Mouse (Mus musculus): Measurements from ENCODE around the gene Pla2g6.

The Pla2g6 gene

DNA sequence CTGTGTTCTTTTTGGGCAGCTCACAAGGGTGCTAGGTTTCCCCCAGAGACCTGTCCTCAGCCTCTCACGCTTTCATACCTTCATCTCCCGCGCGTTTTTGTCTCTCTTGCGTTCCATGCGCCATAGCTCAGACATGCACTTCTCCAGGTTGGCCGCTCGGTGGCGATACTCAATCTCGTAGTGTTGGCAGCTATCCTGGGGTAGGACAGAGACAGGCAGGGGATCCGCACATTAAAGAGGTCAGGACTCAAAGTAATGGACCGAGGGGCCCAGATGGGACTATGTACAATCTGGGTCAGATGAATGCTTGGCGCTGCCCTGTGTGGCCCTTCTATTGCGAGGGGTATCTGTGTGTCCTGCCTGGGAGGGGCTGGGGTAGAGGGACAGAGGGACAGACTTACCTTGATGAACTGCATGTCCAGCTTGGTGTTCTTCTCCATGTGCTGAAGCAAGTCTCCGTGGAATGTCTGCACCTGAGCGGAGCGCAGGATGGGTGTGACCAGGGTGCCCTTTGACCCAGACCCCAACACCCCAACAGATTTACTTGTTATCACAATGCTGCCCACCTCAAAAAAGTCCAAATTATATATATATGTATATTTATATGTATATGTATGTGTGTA lies 57.0 kb downstream of the Pla2g6 start:
- peak; percentile 81 for DNase-seq (ENCODE audit: low spot score)

DNA sequence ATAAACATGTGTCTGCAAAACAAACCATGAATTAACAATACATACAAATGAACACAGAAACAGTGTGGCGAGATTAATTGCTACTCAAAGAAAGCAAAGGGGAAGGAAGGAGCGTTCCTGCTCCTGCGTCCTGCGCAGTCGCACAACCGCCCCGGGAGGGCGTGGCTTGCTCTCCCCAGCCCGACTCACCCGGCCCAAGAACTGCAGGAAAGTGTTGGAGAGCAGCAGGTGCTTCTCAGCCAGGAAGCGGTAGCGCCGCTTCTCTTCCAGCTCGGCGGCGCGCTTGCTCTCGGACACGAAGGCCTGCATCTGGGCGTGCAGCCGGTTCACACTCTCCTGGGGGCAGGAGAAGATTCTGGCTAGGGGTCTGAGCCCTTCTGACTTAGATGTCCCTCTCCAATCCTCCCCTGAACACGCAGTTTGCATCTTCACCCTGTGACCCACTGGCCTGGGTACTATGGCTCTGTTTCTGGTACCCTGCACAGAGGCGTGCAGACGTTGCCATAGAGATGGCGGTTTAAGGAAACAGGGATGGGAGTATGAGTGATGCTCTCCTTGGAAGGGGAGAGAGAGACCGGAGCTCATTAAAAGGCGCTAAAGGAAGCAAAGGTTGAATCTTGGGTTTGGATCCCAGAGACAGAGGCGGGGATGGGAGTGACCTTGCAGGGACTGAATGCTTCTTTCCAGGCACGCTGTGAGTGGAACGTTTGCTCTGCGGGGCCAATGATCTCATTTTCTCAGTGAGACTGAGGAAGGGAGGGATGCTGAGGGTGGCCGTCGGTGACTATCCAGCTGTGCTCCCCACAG lies 57.7 kb downstream of the Pla2g6 start:
- peak; percentile 89 for DNase-seq (ENCODE audit: low spot score)

DNA sequence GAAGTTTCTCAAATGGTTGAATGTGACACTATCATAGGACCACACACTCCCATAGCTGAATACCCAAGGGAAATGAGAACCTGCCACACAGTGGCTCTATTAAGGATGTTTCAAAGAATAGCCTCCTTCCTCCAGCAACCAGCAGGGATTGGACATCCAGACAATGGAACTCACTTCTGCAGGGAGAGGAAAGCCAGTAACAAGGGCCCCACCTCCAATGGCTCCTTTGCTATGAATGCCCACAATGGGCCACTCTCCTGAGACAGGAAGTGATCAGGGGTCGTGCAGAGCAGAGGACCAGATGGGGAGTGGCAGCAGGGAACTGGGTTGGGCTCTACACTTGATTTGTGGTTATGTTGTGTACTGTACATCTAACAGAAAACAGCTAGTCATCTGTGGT lies 59.7 kb downstream of the Pla2g6 start:
- DNase-seq (ENCODE audit: low spot score), result no peak

DNA sequence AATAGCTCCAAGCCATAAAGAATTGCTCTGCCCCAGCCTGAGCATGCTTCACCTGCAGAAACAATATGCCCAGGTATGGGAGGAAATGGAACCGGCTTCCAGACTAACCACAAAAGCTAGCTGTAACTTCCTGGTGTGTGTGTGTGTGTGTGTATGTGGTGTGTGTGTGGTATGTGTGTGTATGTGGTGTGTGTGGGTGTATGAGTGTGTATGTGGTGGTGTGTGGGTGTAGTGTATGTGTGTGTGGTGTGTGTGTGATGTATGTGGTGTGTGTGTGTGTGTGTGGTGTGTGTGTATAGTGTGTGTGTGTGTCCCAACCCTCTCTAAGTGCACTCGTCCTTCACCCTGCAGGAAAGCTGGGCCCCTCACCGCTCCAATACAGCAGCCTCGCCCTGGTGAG lies 62.8 kb downstream of the Pla2g6 start:
- no peak for DNase-seq (ENCODE audit: low spot score)

DNA sequence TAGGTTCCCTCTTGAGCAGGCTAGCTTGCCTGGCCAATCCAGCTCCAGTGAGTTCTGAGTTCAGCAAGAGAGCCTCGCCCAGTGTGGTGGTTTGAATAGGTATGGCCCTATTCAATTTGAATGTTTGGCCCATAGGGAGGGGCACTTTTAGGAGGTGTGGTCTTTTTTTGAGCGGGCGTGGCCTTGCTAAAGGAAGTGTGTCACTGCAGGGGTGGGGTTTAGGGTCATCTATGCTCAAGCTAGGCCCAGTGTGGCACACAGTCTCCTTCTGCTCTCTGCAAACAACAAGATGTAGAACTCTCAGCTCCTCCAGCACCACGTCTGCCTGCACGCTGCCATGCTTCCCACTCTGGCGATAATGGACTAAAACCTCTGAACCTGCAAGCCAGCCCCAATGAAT lies 64.5 kb downstream of the Pla2g6 start:
- no peak for DNase-seq (ENCODE audit: low spot score)

DNA sequence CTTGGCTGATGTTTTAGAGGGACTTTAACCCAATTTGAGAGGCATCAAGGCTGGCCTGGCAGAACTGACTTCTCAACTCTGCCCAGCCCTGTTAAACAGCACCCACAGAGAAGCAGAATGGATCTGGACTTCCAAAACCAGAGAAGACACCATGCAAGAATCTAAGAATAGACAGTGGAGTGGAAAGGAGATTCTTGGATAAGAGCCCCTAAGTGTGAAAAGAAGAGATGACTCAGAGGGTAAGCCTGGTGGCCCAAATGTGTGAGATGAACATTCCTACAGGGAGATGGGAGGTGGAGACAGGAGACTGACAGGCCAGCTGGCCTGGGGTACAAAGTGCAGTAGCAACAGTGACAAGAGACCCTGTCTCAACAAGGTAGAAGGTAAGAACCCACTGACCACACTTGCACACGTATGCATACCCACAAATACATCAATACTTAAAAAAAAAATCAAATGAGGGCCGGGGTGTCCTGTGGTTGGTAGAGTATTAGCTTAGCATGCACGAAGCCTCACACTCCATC lies 65.3 kb downstream of the Pla2g6 start:
- DNase-seq (ENCODE audit: low spot score), result peak; percentile 38

DNA sequence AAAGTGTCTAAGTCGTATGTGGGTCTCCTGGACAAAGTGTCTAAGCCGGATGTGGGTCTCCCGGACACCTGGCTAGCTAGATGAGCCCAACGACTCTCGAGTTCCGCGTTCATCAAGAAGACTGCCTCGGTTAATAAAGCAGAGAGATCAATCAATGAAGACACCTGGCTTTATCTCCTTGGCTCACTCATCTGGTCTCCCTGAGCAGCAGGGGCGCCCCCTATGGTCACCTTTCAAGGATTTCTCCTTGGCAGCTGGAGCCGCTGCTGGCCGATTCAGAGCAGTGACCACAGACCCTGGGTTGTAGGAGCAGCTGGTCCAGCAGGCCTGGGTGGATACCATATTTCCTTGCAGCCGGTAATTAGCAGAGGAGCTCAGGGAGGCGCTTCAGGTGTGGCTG lies 65.8 kb downstream of the Pla2g6 start:
- DNase-seq (ENCODE audit: low spot score), result no peak

DNA sequence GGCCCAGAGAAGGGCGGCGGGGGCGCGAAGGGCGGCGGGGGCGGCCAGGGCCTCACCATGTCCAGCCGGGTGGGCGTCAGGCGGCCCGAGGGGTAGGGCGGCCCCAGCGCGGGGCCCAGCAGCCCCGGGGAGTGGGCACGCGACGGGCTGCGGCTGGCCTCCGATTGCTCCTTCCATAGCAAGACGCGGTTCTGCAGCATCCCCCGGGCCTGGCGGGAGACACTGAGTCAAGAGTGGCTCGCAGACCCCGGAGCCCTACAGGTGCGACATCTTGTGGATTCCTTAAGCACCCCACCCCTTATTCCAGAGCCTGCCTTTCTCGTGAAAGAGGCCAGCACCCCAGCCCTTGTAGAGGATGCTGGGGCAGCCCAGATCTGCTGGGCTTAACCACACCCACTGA lies 66.4 kb downstream of the Pla2g6 start:
- DNase-seq (ENCODE audit: low spot score), result no peak

DNA sequence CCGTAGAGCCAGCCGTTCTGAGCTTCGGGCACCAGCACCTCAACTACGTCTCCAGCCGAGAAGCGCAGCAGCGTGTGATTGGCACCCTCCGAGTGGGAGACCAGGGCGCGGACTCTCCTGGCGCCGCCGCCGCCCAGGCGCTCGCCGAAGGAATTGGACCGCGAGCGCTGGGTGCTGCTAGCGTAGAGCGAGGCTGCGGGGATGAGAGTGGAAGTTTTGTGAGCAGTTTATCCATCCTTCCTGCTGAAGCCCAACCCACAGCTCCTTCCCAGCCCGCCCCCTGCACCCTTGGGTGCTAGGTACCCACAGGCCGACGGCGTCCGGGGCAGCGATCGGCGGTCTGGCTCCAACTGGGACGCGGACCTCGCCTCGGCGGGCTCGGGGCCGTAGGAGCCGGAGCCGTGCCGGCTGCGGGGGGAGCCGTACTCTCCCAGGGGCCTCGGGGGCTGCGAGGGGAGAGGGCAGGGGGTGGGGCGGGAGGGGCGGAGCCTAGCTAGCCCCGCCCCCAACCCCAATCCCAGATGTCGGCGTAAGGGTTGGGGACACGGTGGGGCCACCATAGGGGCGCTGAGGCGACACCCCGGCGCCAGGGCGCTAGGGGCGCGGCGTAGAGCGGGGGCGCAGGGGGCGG lies 67.0 kb downstream of the Pla2g6 start:
- DNase-seq (ENCODE audit: low spot score), result no peak

DNA sequence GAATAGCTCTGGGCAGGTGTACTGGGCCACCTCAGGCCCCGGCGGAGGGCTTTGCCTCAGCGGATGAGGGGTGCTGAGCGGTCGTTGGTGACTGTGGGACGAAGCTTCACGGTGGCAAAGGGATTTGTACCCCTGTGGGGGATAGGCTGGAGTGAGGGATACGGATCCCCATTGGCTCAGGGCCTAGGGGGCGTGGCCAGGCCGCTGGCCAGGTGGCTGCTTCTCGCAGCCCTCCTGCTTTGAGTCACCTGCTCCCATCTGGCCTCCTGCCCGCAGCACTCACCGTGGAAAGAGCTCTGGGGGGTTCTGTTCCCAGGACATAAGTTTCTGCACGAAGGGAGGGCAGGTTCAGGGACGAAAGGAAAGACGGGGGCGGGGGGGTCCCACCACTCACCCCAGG lies 69.7 kb downstream of the Pla2g6 start:
- no peak for DNase-seq (ENCODE audit: low spot score)

DNA sequence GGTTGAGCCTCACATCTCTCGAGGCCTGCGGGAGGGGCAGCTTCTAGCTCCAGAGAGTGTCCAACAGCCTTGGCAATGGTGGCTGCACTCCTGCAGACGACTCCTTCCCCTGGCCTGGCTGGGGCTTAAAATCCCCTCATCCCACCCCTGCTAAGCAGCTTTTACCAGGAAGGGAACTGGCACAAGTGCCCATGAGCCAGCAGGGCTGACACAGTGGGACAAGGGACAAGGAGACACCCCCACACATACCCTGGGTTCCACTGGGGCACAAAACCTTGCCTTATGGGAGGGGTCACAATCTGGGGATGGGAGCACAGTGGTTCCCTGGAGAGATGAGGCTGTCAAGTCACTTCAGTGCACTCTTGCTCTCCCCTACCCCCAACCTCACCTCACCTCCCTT lies 73.5 kb downstream of the Pla2g6 start, which contains the start of gene Slc16a8:
Gene Slc16a8 (minus strand): TSS at position 101 of the 400 bp plus-strand sequence.
- DNase-seq (ENCODE audit: low spot score), result no peak

DNA sequence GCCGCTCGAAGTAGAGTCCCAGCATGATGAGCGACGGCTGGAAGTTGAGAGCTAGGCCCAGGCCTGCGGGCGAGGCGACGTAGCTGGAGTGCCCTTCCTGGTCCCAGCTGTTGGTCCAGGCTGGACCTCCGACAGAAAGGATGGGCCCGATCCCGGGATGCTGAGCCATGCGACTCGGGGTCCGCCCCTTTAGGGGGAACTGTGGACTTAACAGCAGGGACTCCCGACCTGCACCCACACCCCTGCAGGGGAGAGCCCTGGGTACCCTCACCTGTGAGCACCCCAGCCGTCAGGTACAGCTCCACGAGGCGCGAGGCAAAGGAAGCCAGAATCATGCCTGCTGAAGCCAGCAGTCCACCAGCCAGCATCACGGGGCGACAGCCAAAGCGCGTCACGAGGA lies 75.6 kb downstream of the Pla2g6 start:
- no peak for DNase-seq (ENCODE audit: low spot score)

DNA sequence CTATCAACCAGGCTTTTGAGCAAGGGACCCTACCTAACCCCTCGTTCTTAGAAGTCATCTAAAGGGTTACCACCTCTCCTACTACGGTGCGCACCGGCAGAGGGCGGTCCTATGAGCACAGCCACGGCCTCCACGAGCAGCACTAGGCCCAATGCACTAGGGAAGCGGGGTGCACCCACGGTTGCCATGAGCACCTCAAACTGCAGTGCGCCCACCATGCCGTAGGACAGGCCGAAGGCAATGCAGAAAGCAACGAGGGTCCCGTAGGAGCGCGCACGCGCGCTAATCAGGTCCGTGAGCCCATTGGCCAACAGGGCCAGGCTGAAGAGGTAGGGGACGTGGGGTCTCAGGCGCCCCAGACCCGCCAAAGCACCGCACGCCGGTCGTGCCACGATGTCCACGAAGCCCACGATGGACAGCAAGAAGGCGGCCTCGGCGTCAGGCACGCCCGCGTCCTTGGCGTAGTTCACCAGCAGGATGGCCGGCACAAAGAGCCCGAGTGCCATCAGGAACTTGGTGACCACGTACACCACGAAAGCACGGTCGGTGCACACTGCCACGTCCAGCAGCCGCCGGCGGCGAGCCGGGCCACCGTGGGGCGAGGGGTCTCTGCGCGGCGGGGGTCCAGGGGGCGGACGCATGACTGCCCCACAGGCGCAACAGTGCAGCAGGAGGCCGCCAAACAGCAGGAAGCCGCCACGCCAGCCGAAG lies 76.3 kb downstream of the Pla2g6 start:
- DNase-seq (ENCODE audit: low spot score), result no peak

DNA sequence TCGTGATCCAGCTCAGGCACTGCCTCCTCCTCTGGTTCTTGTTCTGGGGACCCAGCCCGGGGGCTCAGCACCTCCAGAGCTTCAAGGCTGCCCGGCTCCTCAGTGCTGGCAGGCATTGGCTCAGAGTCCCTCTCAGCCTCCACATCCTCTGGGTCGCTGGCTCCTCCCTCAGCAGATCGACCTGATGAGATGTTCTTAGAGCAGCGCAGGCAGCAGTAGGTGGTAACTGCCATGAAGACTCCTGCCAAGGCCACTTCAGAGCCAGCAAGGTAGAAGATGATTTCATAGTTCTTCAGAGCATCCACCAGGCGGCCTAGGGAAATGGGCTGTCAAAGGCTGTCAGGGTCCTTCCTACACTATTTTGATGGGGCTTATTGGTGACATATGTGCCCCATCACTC lies 77.0 kb downstream of the Pla2g6 start:
- no peak for DNase-seq (ENCODE audit: low spot score)

DNA sequence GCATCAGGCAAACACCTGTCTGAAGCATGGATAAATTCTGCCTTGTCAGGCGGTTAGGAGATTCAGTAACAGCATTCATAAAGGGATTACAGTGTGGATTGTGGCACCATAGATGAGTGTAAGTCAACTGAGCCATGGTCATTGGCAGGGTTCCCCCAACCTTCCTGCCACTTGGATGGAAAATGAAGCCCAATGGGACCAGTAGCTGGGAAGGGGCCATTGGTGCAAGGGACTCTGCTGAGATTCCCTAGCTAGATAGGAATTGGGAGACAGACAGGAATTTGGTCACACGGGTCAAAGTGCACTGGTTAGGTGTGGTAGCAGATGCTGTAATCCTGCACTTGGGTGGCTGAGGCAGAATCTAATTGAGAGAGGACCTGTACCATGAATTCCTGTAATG lies 78.0 kb downstream of the Pla2g6 start:
- DNase-seq (ENCODE audit: low spot score), result no peak

DNA sequence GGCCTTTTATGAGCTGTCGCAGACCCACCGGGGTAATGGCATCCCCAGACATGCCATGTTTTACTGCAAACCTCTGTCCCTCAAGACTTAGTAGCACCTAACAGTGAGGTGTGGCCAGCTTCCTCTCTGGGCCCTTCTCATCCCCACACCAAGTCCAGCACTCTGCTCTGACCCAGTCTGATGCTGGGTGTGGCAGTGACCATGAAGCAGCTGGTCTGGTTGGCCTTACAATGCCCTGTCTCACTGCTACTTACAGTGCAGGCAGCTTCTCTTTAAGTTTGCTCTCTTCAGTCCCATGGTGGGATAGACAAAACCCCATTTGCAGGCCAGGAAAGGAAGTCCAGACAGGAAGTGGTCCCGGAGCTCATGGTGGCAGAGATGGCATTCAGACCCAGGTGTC lies 82.9 kb downstream of the Pla2g6 start:
- no peak for DNase-seq (ENCODE audit: low spot score)

DNA sequence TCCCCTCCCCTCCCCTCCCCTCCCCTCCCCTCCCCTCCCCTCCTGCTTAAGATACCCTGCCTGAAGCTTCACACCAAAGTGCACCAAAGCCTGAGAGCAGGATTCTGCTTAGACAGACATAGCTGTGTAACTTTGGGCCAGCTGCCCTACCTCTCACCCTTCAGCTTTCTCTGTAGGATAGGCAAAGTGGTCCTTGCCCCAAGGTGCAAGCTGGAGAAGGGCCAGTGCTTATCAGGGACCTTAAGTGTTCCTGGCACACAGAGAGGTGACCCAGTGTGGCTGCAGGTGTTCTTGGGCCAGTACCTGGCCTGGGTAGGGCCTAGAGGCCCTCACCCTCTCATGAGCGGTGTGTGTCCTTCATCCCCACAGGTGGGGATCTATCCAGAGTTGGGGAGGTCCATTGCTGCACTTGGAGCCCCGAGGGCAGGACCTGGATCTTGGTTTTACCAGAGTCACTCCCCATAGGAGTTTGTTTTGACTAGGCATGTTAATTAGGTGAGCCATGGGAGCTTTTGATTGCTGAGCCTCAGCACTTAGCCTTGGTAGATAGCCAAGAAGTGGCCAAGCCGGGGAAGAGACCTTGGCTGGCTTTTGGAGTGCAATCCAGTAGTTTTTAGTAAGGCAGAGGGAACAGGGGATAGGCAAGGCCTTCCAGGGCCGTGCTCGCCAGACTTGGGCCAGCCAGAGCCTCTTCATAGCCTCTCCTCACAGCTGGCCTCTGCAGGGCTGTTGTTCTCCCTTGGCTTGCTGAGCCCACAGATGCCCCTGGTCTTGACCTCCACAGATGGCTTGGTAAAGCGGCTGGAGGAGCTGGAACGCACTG lies 83.9 kb downstream of the Pla2g6 start:
- DNase-seq (ENCODE audit: low spot score), result peak; percentile 61

DNA sequence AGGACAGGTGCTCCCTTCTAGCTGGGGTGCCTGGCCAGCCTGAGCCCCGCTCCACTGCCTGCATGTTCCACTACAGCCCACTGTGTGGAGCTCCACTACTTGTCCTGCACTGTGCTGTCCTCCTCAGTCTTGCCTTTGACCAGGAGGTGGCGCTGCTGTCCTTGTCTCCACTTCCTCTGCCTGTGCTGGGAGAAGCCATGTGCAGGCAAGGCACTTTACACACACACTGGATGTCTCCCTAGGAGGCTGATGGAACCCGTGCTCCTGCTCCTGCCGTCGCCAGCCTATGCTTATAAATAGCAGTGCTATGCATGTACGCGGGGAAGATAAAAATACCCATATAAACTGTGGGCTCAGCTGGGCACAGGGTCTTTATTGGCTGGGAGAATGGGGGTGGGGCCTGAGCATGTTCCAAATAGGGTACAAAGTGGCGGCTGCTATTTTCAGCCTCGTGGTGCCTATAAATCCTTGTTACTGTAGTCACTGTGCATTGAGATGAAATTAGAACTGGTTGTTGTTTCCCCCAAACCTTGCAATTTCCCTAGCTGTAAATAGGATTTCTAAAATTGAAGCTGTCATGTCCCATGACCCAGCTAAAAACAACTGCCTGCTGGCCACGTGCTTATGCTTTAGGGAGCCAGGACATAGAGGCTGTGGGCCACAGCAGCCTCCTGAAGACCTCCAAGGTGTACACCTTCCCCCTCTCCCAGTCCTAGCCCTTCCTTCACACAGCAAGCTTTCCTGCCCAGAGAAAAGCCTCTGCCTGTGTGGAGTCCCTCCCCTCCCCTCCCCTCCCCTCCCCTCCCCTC lies 84.8 kb downstream of the Pla2g6 start:
- DNase-seq (ENCODE audit: low spot score), result peak; percentile 96

DNA sequence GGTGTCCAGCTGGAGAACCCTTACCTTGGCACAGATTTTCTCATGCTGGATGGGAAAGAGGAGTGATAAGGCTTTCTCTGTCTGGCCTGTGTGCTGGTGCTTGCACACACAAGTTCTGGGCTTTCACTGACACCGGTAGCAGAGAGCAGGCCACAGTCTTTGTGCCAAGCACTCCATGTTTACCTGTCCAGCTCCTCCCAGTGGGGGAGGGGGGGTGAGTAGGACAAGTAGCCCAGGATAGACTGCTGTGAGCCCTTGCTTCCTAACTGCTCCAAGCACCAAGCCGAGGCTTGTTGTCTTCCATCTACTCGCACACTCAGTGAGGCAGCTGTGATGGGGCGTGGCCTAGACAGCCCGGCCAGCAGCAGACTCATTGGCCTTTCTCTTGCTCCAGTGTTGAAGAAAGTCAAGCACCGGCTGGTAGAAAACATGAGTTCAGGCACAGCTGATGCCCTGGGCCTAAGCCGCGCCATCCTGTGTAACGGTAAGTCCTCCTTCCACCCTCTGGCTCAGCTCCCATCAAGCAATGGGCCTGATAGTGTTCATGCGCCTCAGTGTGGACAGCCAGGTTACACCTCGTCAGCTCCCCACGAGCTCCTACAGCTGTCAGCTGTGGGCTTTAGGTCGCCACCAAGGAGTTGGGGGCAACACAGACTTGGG lies 85.5 kb downstream of the Pla2g6 start:
- DNase-seq (ENCODE audit: low spot score), result no peak

DNA sequence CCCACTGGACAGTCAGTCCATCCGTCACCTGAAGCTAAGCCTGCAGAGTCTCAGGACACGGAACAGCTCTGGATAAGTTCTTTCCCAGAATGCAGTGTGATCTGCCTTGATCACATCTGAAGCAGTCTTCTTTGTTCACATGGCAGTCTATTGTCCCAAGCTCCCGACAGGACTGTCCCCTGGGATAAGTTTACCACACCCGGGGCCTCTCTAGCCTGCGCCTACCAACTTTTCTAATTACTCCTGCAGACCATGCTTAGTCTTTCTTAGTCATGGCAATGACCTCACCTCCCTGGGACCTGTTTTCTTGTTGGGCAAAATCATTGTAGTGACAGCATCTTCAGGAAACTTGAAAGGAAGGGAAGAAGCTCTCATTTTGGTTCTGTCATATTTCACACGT lies 90.2 kb downstream of the Pla2g6 start:
- peak; percentile 58 for DNase-seq (ENCODE audit: low spot score)

All from MN1 (cell line).